Mouse (Mus musculus) left cerebral cortex, adult 2 months (tissue): Measurements from ENCODE around the gene Klhl8. TPM values are rescaled to one million over a fixed set of nuclear protein-coding genes. Genes with fewer than 3 reads are reported as not detected.

Source experiments
- DNase-seq, 2 experiments: peaks; one replicate each; pipeline ENCODE4 v3.0.0; 2021 to 2022; ENCODE audit warnings: low spot score in 2 of 2, mixed read lengths in 1 of 2; ENCODE audit errors: extremely low spot score in 1 of 2
- H3K27ac ChIP-seq: fragments of 200-600 bp; 2 replicates; pipeline ENCODE4 v1.8.1; 2022
- H3K4me3 ChIP-seq: fragments of 200-600 bp; 2 replicates; pipeline ENCODE4 v1.8.1; 2022
- CTCF ChIP-seq: fragments of 200-600 bp; IDR thresholded peaks from 2 replicates; pipeline ENCODE4 v1.8.1; 2022; ENCODE audit warnings: antibody characterized with exemption, mild to moderate bottlenecking, moderate library complexity
- intact Hi-C: fragments of 180-260 bp; cut with DNase I; formaldehyde crosslinking; loops from one replicate; pipeline ENCODE4 v1.15.1; 2025
- total RNA-seq, 2 experiments: library from RNA; stranded (reverse); gene quantifications; 2 replicates each; pipeline ENCODE4 v1.2.3; 2021

Gene Klhl8
- total RNA-seq, 2 experiments from 2014 or later: 33.1 to 35.3 TPM

DNA sequence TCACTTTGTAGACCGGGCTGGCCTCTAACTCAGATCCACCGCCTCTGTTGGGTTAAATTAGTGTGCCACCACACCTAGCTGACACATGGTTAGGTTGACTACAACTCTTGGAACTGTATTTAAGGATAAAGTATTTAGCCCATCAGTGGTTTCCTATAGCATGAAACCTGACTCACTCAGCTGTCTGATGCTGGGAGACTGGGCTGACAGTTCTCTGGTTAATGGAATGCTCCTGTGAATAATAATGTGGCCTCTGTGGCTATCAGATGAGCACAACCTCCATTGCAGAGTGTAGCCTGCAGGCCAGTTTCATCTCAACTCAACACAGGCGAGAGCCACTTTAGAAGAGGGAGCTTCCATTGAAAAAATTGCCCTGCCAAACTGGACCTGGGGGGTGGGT lies 94.3 kb downstream of the Klhl8 start:
- intact Hi-C loops: loop anchor here (1.0 to 10.0 kb wide), 4 partner anchors 35 to 462 kb away; no protein-coding TSS in a partner anchor
- DNase-seq: no peak
- no peak for TF ChIP-seq CTCF
- no peak overlapping the region for H3K27ac ChIP-seq
- H3K4me3 ChIP-seq: no peak overlapping the region

DNA sequence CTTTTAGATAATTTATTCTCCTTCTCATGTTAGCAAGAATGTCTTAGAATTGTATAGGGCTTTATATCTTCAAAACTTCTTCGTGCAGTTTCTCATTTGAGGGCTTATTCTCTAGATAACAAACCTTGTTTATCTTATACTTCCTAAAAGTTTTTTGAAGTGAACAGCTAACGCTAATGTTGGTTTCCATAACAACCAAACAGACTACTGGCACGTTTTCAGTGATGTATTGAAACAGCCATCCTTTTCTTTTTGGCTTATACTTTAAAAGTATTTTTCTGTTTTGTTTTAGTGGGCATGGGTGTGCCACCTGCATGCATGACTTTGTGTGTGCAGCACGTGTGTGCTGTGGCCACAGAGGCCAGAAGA lies 95.8 kb downstream of the Klhl8 start:
- Histone ChIP-seq H3K4me3 (no peak overlapping the region), H3K27ac (no peak overlapping the region; the same call in 1 of the 2 replicates)
- no peak for TF ChIP-seq CTCF
- no peak for DNase-seq
- intact Hi-C loops: loop anchor here (10.0 kb wide), 1 partner anchor 460 kb away; no protein-coding TSS in a partner anchor

DNA sequence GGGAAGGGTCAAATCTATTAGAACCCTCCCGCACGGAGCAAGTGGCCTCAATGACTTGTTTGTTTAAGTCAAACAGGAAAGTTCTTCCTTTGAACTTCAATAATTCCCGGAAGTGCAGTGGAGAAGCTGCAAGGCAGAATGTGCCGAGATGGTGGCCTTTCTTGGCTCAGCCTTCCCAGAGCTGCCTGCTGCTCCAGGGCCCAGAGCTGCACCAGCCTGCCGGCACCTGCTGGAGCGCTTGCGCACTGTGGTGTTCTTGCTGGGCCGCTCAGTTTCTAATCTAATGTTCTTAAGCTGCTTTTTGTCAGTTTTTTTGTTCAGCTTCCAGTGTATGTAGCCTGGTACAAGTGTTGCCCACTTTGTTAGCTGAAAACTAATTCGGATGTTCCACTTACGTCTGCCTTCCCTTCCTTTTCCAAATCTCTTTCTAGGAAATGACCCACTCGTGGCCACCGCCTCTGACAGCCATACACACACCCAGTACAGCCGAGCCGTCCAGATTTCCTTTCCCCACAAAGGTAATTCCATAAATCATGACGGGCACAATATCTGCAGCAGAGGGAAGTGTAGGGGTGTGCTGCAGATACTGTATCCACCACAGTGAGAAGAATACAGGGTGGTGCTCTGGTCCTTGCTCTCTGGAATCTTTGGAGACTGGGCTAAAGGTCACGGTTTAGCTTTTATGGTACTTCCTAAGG lies 96.4 kb downstream of the Klhl8 start:
- intact Hi-C loops: loop anchor here (10.0 kb wide), 1 partner anchor 460 kb away; no protein-coding TSS in a partner anchor
- DNase-seq: no peak
- TF ChIP-seq CTCF: no peak; the same call in 1 of the 2 replicates
- Histone ChIP-seq H3K27ac (no peak overlapping the region; the same call in 1 of the 2 replicates), H3K4me3 (no peak overlapping the region)

DNA sequence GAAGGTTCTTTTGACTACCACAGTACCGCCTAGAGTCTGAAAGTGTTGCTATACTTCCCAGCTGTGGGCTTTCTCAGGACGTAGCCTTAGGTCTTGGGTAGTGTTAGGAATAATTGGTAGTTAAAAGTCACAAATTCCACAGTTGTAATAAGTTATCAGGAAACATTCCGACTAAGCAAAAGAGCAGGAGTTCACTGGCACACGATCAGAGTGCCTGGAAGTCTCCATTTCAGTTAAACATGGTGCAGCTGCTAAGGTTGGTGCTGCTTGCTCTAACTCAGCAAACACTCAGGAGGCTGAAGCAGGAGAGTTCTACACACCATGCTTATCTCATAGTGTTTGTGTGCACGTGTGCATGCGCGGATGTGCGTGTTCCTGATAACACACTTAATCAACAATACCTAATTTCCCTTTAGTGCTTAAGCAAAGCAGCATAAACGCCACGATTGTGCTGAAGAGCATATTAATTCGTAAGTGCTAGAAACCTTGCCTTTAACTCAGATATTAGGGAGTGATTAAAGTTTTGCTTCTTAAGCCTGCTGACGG lies 97.0 kb downstream of the Klhl8 start:
- intact Hi-C loops: loop anchor here (10.0 kb wide), 1 partner anchor 459 kb away; no protein-coding TSS in a partner anchor
- H3K4me3 ChIP-seq: no peak overlapping the region
- no peak for DNase-seq
- TF ChIP-seq CTCF: no peak
- no peak overlapping the region for H3K27ac ChIP-seq

DNA sequence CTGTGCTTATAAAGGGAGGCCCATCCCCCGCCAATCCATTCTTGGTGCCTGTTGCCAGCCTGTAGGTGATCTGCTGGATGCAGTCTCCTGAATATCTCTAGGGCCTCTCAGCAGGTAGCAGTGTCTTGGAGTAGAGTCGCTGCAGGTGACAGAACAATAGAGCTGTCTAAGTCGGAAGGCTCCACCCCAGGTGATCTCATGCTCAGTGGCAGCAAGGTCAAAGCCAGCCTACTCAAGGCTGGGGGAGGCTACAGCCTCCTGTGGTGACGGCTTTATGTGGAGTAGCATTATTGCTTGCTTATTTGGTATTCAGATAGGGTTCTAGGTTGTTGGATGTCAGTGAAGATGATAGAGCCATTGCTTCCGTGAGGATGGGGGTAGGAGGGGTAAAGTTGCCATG lies 97.8 kb downstream of the Klhl8 start:
- intact Hi-C loops: loop anchor here (10.0 kb wide), 1 partner anchor 458 kb away; no protein-coding TSS in a partner anchor
- no peak for DNase-seq
- H3K27ac ChIP-seq: no peak overlapping the region
- no peak for TF ChIP-seq CTCF
- no peak overlapping the region for H3K4me3 ChIP-seq

Other genes starting within 250 kb of the Klhl8 start
- 10 to 100 TPM; 12.8 to 16.7 TPM for gene Aff1, start 218.9 kb downstream of the Klhl8 start, total RNA-seq
- gene Hsd17b13, start 66.2 kb upstream of the Klhl8 start, total RNA-seq: under 1 TPM in 1 of 2 experiments, not detected in 1; 0.42 TPM
- gene Hsd17b11, start 110.7 kb upstream of the Klhl8 start, total RNA-seq: 10 to 100 TPM; 42.3 to 42.7 TPM
- 10 to 100 TPM; 66.1 to 68.4 TPM for gene Nudt9, start 135.0 kb upstream of the Klhl8 start, total RNA-seq
- gene Gm17660, start 166.3 kb upstream of the Klhl8 start, total RNA-seq: not detected
- 1,000 to 10,000 TPM; 1,525 to 1,546 TPM for gene Sparcl1, start 202.5 kb upstream of the Klhl8 start, total RNA-seq